ENCODE assay signal across 17 mouse cellular contexts in the genomic region with DNA sequence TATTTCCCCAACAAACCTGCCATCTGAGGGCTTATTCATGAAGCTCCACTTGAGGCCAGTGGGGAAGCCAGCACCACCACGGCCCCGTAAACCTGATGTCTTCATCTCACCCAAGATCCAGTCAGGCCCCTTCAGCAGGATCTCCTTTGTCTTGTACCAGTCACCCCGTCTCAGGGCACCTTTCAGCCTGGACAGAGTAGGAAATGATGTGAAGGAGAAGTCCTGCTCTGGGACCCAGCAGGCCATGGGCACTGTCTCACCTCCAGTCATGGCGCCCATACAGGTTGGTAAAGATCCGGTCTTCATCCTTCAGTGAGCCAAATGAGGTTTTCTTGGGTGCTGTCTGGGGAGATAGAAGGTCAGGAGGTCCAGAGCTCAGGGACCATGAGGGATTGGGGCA. TPM values are rescaled to one million over a fixed set of nuclear protein-coding genes. Genes with fewer than 3 reads are reported as not detected.
DNase-seq lines count a peak whose midpoint lies in the region; ATAC-seq and TF ChIP-seq lines count a peak whose summit lies in the region.
"Had no signal": no experiment of that assay in that cellular context is flagged by ENCODE, and none has a peak within 500 bp of the region (broad histone marks: within the 10 kb centered on the region; RNA-seq: fewer than 3 reads in every experiment).

No protein-coding gene starts in this region.

- no peaks in the 10 kb centered on the region for H3K9me3 ChIP-seq in heart, embryonic 13.5 days
- no peaks in the 10 kb centered on the region for H3K9me3 ChIP-seq in midbrain, embryonic 11.5 days (ENCODE audit: control insufficient read depth, low read length)
- H3K9me3 ChIP-seq in midbrain, embryonic 15.5 days = no peaks in the 10 kb centered on the region
- H3K9me3 ChIP-seq: limb, embryonic 15.5 days had no signal

- no peak for TF ChIP-seq POLR2A in myocyte (IDR thresholded peaks at IDR 0.05; ENCODE audit: insufficient read length, low read depth)

- peaks cover 51% of the 10 kb centered on the region for H3K36me3 ChIP-seq in heart, embryonic 13.5 days
- peaks cover 17% of the 10 kb centered on the region for H3K36me3 ChIP-seq in midbrain, embryonic 11.5 days (ENCODE audit: control insufficient read depth, insufficient read depth, low read length)
- peaks cover 30% of the 10 kb centered on the region; the same call in 1 of the 2 replicates for H3K36me3 ChIP-seq in midbrain, embryonic 15.5 days (replicated peaks)
- H3K36me3 ChIP-seq in myocyte (ENCODE audit: control insufficient read depth, insufficient read depth) = peaks cover 18% of the 10 kb centered on the region

- H3K4me1 ChIP-seq in heart, embryonic 13.5 days = peaks cover 32% of the 10 kb centered on the region
- H3K4me1 ChIP-seq in midbrain, embryonic 11.5 days (ENCODE audit: control insufficient read depth, insufficient read depth, low read length) = peaks cover 8% of the 10 kb centered on the region; the same call in 1 of the 2 replicates
- peaks cover 14% of the 10 kb centered on the region for H3K4me1 ChIP-seq in midbrain, embryonic 15.5 days

- ATAC-seq in heart, embryonic 13.5 days (ENCODE audit: extremely low read depth, insufficient number of reproducible peaks, low FRiP score, low TSS enrichment) = no peak
- no peak for ATAC-seq in midbrain, embryonic 11.5 days (ENCODE audit: low FRiP score)
- no peak for ATAC-seq in midbrain, embryonic 15.5 days (replicated peaks)
- ATAC-seq: Patski had no signal

- DNase-seq in cerebellum, adult 9-10 months = peak; percentile 30
- no peak for DNase-seq in cerebellum, postnatal 10 days
- DNase-seq in heart, postnatal 4 days = no peak
- DNase-seq in midbrain, embryonic 11.5 days (ENCODE audit: low spot score, missing footprints) = peak; percentile 64
- no peak for DNase-seq in kidney, postnatal 25 days
- DNase-seq: cerebellum, adult 8-10 months; kidney, postnatal 10 days; lung, postnatal 36 days had no signal

- no peaks in the 10 kb centered on the region for H3K27me3 ChIP-seq in heart, embryonic 13.5 days (replicated peaks)
- H3K27me3 ChIP-seq in midbrain, embryonic 11.5 days (ENCODE audit: control insufficient read depth, insufficient read depth, low read length) = no peaks in the 10 kb centered on the region
- no peaks in the 10 kb centered on the region for H3K27me3 ChIP-seq in midbrain, embryonic 15.5 days (replicated peaks)
- H3K27me3 ChIP-seq in myocyte (ENCODE audit: control insufficient read depth, insufficient read depth, insufficient read length) = no peaks in the 10 kb centered on the region
- H3K27me3 ChIP-seq: limb, embryonic 15.5 days; Patski had no signal

- no peak overlapping the region for H3K27ac ChIP-seq in heart, embryonic 13.5 days (replicated peaks)
- no peak overlapping the region for H3K27ac ChIP-seq in midbrain, embryonic 11.5 days (ENCODE audit: low read depth, low read length)
- no peak overlapping the region for H3K27ac ChIP-seq in midbrain, embryonic 15.5 days
- H3K27ac ChIP-seq: limb, embryonic 15.5 days had no signal

- peak overlapping the region; percentile 79 for H3K4me2 ChIP-seq in heart, embryonic 13.5 days
- H3K4me2 ChIP-seq in midbrain, embryonic 11.5 days = no peak overlapping the region
- H3K4me2 ChIP-seq in midbrain, embryonic 15.5 days = no peak overlapping the region
- peak overlapping the region; percentile 99 for H3K4me2 ChIP-seq in myocyte (ENCODE audit: low read depth)

- no peak overlapping the region for H3ac ChIP-seq in myocyte (ENCODE audit: control insufficient read depth, insufficient read length)

- H3K9ac ChIP-seq in heart, embryonic 13.5 days = peak overlapping the region; percentile 91
- no peak overlapping the region for H3K9ac ChIP-seq in midbrain, embryonic 11.5 days (ENCODE audit: low read length)
- no peak overlapping the region for H3K9ac ChIP-seq in midbrain, embryonic 15.5 days

- WGBS in heart, embryonic 13.5 days = 92% methylated on average over 5 of the region's 5 CpGs
- WGBS in midbrain, embryonic 11.5 days = 93% methylated on average over 5 of the region's 5 CpGs
- 92% methylated on average over 5 of the region's 5 CpGs for WGBS in midbrain, embryonic 15.5 days

- H3K79me2 ChIP-seq in myocyte (ENCODE audit: control insufficient read depth, insufficient read depth) = peaks cover 15% of the 10 kb centered on the region

- H3K4me3 ChIP-seq in heart, embryonic 13.5 days = peak overlapping the region; percentile 83; the same call in 1 of the 2 replicates
- no peak overlapping the region for H3K4me3 ChIP-seq in midbrain, embryonic 11.5 days (ENCODE audit: low read depth, low read length)
- no peak overlapping the region for H3K4me3 ChIP-seq in midbrain, embryonic 15.5 days
- H3K4me3 ChIP-seq in myocyte = peak overlapping the region; percentile 78

TF ChIP-seq in myocyte, 11 proteins besides CTCF, POLR2A, EP300 and RAD21:
- TF ChIP-seq MYOD1 (IDR thresholded peaks at IDR 0.05; ENCODE audit: control insufficient read depth in 1 of 3, insufficient read length in 2 of 3, low read depth in 2 of 3) = no peak
- TF ChIP-seq TCF3 (IDR thresholded peaks at IDR 0.05; ENCODE audit: insufficient read length, low read depth) = no peak
- TF ChIP-seq TCF12 (IDR thresholded peaks at IDR 0.05; ENCODE audit: insufficient read depth, poor library complexity, severe bottlenecking) = no peak
- TF ChIP-seq SRF (IDR thresholded peaks at IDR 0.05; ENCODE audit: control insufficient read depth, insufficient read length, low read depth) = no peak
- no peak for TF ChIP-seq MYOG (IDR thresholded peaks at IDR 0.05; ENCODE audit: control insufficient read depth in 1 of 3, insufficient read depth in 1 of 3, insufficient read length in 2 of 3, low read depth in 2 of 3)
- no peak for TF ChIP-seq POLR2AphosphoS2 (IDR thresholded peaks at IDR 0.05; ENCODE audit: insufficient read length, low read depth)
- TF ChIP-seq MAX (IDR thresholded peaks at IDR 0.05; ENCODE audit: low read depth) = no peak
- TF ChIP-seq E2F4 (IDR thresholded peaks at IDR 0.05; ENCODE audit: insufficient read depth) = no peak
- no peak for TF ChIP-seq USF1 (IDR thresholded peaks at IDR 0.05; ENCODE audit: low read depth)
- no peak for TF ChIP-seq CEBPB (IDR thresholded peaks at IDR 0.05; ENCODE audit: insufficient read depth, poor library complexity, severe bottlenecking)
- TF ChIP-seq REST (IDR thresholded peaks at IDR 0.05; ENCODE audit: insufficient read depth, insufficient read length) = no peak
TF ChIP-seq in myocyte: peak in this region for 0.

RNA-seq across cellular contexts. Expression of gene Ndufv1, which starts 1.5 kb away (rescaled TPM):
- 407 and 462 TPM in 2 replicates for polyA plus RNA-seq in heart, embryonic 13.5 days (2015; fragmentation: Nextera tagmentation; extraction: Ambion mirVana)
- 100 to 1,000 TPM; 774 to 835 TPM for total RNA-seq in heart, postnatal 4 days (2021)
- 180 TPM in 2 replicates for polyA plus RNA-seq in midbrain, embryonic 11.5 days (2014; fragmentation: Nextera tagmentation; extraction: Ambion mirVana)
- 229 and 239 TPM in 2 replicates for polyA plus RNA-seq in midbrain, embryonic 15.5 days (2015; fragmentation: Nextera tagmentation; extraction: Ambion mirVana)
- 405 TPM for polyA plus RNA-seq in myocyte (2012; fragmentation: generic; extraction: Trizol)

RNA-seq across cellular contexts. Expression of gene Doc2g, which starts 8.0 kb away (rescaled TPM):
- 80.5 and 99.3 TPM in 2 replicates for polyA plus RNA-seq in heart, embryonic 13.5 days (2015; fragmentation: Nextera tagmentation; extraction: Ambion mirVana)
- total RNA-seq in heart, postnatal 4 days (2021) = 100 to 1,000 TPM; 106 to 120 TPM
- polyA plus RNA-seq in midbrain, embryonic 11.5 days (2014; fragmentation: Nextera tagmentation; extraction: Ambion mirVana) = 1.5 TPM in 2 replicates
- 8.4 and 12.1 TPM in 2 replicates for polyA plus RNA-seq in midbrain, embryonic 15.5 days (2015; fragmentation: Nextera tagmentation; extraction: Ambion mirVana)
- polyA plus RNA-seq in myocyte (2012; fragmentation: generic; extraction: Trizol) = 2.5 TPM

RNA-seq across cellular contexts. Expression of gene Gm49405, which starts 10.7 kb away (rescaled TPM):
- 4.1 and 5.4 TPM in 2 replicates for polyA plus RNA-seq in heart, embryonic 13.5 days (2015; fragmentation: Nextera tagmentation; extraction: Ambion mirVana)
- total RNA-seq in heart, postnatal 4 days (2021) = 1 to 10 TPM; 1.4 to 2.4 TPM
- polyA plus RNA-seq in midbrain, embryonic 11.5 days (2014; fragmentation: Nextera tagmentation; extraction: Ambion mirVana) = 0.87 and 1.5 TPM in 2 replicates
- 6.5 and 8.3 TPM in 2 replicates for polyA plus RNA-seq in midbrain, embryonic 15.5 days (2015; fragmentation: Nextera tagmentation; extraction: Ambion mirVana)
- polyA plus RNA-seq in myocyte (2012; fragmentation: generic; extraction: Trizol) = 0.50 TPM

RNA-seq across cellular contexts. Expression of gene Nudt8, which starts 10.7 kb away (rescaled TPM):
- 51.7 and 60.0 TPM in 2 replicates for polyA plus RNA-seq in heart, embryonic 13.5 days (2015; fragmentation: Nextera tagmentation; extraction: Ambion mirVana)
- total RNA-seq in heart, postnatal 4 days (2021) = 10 to 100 TPM; 56.6 to 63.2 TPM
- 14.0 and 15.1 TPM in 2 replicates for polyA plus RNA-seq in midbrain, embryonic 11.5 days (2014; fragmentation: Nextera tagmentation; extraction: Ambion mirVana)
- polyA plus RNA-seq in midbrain, embryonic 15.5 days (2015; fragmentation: Nextera tagmentation; extraction: Ambion mirVana) = 30.6 and 33.4 TPM in 2 replicates
- polyA plus RNA-seq in myocyte (2012; fragmentation: generic; extraction: Trizol) = 36.9 TPM

RNA-seq across cellular contexts. Expression of gene Tbx10, which starts 18.5 kb away (rescaled TPM):
- polyA plus RNA-seq in heart, embryonic 13.5 days (2015; fragmentation: Nextera tagmentation; extraction: Ambion mirVana) = not detected in 2 replicates
- not detected for total RNA-seq in heart, postnatal 4 days (2021)
- not detected in 2 replicates for polyA plus RNA-seq in midbrain, embryonic 11.5 days (2014; fragmentation: Nextera tagmentation; extraction: Ambion mirVana)
- polyA plus RNA-seq in midbrain, embryonic 15.5 days (2015; fragmentation: Nextera tagmentation; extraction: Ambion mirVana) = not detected in 2 replicates
- polyA plus RNA-seq in myocyte (2012; fragmentation: generic; extraction: Trizol) = 0.04 TPM
- total RNA-seq: gastrocnemius, adult 18-20 months had no signal
- polyA plus RNA-seq: forebrain, embryonic 11.5 days; heart, embryonic 14.5 days; limb, embryonic 15.5 days; urinary bladder, adult 2 months had no signal

Comparison
In these comparisons a context has a peak if more than half of its experiments do, and no peak if none do; other contexts are left out.
1. DNase-seq: peak in cerebellum, adult 9-10 months (single experiment) and midbrain, embryonic 11.5 days (single experiment); none in cerebellum, postnatal 10 days (0 of 2), heart, postnatal 4 days (single experiment) and kidney, postnatal 25 days (0 of 2).
2. H3K4me2 ChIP-seq: peak in heart, embryonic 13.5 days (single experiment) and myocyte (single experiment); none in midbrain, embryonic 11.5 days (single experiment) and midbrain, embryonic 15.5 days (single experiment).
3. H3K4me3 ChIP-seq: peak in heart, embryonic 13.5 days (single experiment) and myocyte (single experiment); none in midbrain, embryonic 11.5 days (single experiment) and midbrain, embryonic 15.5 days (single experiment).